Mouse (Mus musculus) Muller cell, postnatal 12 days (primary cell): ENCODE data around the gene Tprn.
"Not testable (repeated sequence)": the region's sequence is repeated elsewhere in the genome, so short reads cannot be mapped to it uniquely, and the experiment has no call there.

Experiments
- DNase-seq: peaks from one replicate; pipeline ENCODE4 v3.0.0-alpha.2; 2015; ENCODE audit errors: inconsistent ontology term

Gene Tprn

GRCm38 (mm10) chr2:25236614-25237013 lies 25.8 kb upstream of the Tprn start, which contains the start of gene Rnf224:
Rnf224 (minus strand) TSS chr2:25236787.
- DNase-seq, result no peak

GRCm38 (mm10) chr2:25237522-25237921 lies 24.9 kb upstream of the Tprn start:
- DNase-seq, result no peak

DNA sequence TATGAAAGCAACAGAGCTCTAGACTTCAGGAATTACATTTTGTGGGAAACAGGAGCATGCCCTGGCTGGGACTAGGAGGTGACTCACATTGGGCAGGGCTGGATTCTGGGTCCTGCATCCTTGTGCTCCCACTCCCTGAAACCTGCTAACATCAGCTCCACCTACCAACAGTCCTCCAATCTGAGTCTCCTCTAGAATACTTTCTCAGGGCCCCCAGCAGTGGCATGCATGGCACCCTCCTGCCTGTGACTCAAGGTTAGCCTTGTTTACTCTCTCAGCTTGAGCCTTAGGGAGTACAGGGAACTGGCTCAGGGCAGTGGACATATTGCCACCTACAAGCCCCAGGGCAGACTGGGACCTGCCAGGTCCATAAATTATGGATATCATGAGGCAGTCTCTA lies 24.3 kb upstream of the Tprn start:
- DNase-seq, result no peak

- DNase-seq, result no peak
Measured at GRCm38 (mm10) chr2:25239766-25240165, 22.7 kb upstream of the Tprn start.

GRCm38 (mm10) chr2:25240310-25240709 lies 22.1 kb upstream of the Tprn start:
- DNase-seq, result no peak

- DNase-seq, result peak; percentile 76
Measured at GRCm38 (mm10) chr2:25240723-25241437, 21.5 kb upstream of the Tprn start.

GRCm38 (mm10) chr2:25241438-25241775 lies 21.0 kb upstream of the Tprn start:
- no peak for DNase-seq

- DNase-seq, result no peak
Measured at GRCm38 (mm10) chr2:25242101-25242506, 20.3 kb upstream of the Tprn start, which contains the start of the genes Rnf208 and Cysrt1. Rnf208 (plus strand) TSS chr2:25242255. Cysrt1 (minus strand) TSS chr2:25242452.

DNA sequence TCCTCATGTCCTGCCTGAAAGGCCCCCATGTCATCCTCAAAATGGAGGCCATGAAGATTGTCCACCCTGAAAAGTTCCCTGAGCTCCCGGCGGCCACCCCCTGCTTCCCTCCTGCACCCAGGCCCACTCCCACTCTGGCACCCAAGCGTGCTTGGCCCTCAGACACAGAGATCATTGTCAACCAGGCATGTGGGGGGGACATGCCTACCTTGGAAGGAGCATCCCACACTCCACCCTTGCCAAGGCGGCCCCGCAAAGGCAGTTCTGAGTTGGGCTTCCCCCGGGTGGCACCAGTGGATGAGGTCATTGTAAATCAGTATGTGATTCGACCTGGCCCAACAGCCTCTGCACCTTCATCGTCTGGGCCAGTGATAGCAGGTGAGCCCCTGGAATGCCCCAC lies 19.1 kb upstream of the Tprn start:
- no peak for DNase-seq

GRCm38 (mm10) chr2:25244144-25244543 lies 18.3 kb upstream of the Tprn start:
- no peak for DNase-seq

DNA sequence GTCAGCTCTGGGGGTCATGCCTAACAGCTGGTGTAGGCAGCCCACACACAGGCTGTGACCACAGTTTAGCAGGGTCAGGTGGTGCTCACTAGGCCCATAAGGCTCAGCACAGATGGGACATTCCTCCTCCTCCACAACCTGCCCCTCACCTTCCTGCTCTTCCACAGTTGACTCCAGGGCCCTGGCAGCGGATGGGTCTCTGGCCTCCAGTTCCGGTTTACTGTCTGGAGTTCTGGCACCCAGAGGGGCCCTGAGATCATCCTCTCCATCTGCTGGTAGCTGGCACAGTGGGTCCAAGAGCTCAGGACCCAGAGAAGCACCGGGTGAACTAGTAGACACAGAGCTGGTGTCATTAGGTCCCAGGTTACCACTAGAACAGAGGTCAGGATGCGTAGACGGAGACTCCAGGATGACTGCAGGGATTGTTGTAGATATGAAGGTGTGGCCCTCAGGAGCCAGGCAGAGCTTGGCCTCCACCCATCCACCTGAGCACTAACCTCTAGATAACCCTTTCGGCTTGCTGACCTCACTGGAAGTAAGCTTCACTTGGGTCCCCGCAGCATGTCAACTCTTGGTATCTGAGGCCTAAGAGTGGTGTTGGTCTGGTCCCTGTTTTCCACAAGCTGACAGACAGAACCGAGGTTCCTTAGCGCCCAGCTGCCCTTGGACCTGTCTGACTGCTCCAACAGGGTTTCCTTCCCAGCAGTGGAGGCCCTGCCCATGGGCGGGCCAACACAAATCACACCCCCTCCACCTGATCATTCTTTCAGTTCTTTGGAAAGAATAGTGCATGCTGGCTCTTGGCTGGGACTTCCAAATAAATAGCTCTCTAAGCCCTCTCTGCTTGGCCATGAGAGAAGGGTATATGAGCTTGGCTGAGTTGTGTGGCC lies 16.0 kb upstream of the Tprn start, which contains the start of gene AL732309.1:
TSS of gene AL732309.1 (minus strand) at position 681 of the 890 bp plus-strand sequence.
- DNase-seq, result no peak

DNA sequence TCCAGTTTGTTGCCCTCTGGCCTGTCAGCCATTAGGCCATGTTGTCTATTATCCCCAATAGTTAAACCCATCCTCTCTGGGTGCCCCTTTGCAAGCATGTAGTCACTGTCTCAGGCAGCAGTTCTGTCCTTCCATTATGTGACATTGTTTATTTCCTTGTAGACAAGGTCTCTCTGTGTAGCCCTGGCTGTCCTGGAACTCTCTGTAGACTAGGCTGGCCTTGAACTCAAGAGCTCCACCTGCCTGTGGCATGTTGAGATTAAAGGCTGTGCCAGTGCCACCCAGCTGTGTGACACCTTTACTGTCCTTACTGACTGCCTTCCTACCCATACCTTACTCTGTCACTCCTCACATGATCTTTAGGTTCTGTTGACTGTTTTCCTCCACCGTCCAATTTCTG lies 10.1 kb upstream of the Tprn start:
- DNase-seq, result no peak

GRCm38 (mm10) chr2:25255284-25255779 lies 7.1 kb upstream of the Tprn start, which contains the start of gene Tmem203:
Tmem203 (plus strand) TSS chr2:25255439.
- peak; percentile 96 for DNase-seq

DNA sequence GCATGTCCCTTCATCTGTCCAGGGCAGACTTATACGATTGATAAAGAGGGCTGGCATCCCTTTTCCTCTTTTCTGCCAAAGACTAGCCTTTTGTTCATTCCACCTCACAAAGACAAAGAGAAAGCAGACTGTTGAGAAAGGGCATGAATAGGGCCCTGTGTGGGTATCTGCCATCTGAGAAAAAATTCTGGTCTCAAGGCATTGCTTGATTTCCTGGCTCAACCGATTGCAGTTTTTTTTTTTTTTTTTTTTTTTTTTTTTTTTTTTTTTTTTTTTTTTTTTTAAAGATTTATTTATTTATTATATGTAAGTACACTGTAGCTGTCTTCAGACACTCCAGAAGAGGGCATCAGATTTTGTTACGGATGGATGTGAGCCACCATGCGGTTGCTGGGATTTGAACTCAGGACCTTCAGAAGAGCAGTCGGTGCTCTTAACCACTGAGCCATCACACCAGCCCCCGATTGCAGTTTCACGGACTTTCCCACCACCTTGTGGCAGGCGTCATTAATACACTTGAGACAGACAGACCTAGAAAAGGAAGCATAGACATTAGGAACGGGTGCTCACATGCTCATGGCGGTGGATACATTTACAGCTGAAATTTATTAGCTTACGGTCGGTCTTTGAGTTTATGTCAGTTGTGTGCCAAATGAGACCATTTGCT lies 5.8 kb upstream of the Tprn start:
- DNase-seq, result not testable (repeated sequence)

- DNase-seq, result not testable (repeated sequence)
Measured at GRCm38 (mm10) chr2:25257250-25257649, 5.2 kb upstream of the Tprn start.

GRCm38 (mm10) chr2:25258887-25259286 lies 3.5 kb upstream of the Tprn start:
- no peak for DNase-seq

DNA sequence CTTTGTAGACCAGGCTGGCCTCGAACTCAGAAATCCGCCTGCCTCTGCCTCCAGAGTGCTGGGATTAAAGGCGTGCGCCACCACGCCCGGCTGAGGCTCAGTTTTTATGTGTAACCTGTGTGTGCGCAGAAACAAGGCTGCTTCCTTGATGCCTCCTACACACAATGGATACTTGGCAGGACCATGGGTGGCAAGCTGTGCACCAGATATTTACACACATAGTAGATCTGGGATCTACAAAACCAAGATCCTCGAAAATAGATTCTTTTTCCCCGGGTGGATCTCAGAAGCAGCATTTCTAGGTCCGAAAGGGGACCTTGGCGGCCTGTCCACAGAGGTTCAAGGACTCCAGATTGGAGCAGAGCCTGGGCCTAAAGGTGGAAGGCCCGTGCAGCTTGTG lies 548 bp upstream of the Tprn start:
- no peak for DNase-seq

- peak; percentile 55 for DNase-seq
Measured at GRCm38 (mm10) chr2:25262795-25263622, 591 bp downstream of the Tprn start.

DNA sequence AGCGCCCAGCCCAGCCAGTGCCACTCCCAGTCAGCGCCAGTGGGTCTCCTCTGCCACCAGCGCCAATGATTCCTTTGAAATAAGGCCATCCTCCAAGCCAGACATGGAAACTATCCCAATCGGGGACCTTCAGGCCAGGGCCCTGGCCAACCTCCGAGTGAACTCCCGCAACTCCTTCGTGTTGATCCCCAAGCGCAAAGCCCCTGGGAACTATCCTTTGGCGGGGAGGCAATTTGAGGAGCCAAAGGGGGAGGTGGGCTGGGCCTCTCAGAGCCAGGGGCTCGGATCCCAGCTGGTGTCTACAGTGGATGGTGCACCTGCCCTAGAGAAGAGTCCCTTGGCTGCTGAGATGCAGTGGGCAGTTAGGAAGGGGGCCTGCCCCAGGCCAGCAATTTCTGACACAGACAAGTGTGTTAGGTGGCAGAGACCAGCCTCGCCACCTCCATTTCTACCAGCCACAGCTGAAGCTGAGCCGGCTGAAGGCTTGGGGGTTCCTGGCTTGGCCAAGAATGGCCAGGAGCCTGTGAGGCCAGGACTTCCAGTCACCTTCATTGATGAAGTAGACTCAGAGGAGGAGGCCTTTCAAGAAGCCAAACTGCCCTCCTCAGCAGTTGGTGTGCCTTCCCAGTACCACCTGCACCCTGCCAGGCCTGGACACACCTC lies 1.3 kb downstream of the Tprn start:
- no peak for DNase-seq

DNA sequence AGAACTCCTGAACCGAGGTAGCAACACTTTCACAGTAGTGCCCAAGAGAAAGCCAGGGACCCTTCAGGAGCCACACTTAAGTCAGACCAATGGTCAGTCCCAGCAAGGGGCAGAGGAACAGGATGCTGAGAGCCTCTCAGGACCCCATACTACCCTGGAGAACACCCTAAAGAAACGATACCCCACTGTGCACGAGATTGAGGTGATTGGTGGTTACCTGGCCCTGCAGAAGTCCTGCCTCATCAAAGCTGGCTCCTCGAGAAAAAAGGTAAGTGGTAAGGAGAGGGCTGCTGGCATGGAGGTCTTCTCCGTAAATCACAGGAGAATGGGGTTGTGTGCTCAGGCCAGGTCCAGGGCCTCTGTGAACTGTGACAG lies 1.9 kb downstream of the Tprn start:
- DNase-seq, result no peak

GRCm38 (mm10) chr2:25264851-25265250 lies 2.4 kb downstream of the Tprn start:
- peak; percentile 55 for DNase-seq
